Mouse (Mus musculus): ENCODE data around the gene Cebpa.

GRCm38 (mm10) chr7:35113721-35114120, 5.4 kb upstream of the Cebpa start:
- no peak for TF ChIP-seq MAX (IDR thresholded peaks at IDR 0.05; ENCODE audit: low read depth)
- TF ChIP-seq SRF (IDR thresholded peaks at IDR 0.05; ENCODE audit: control insufficient read depth, insufficient read length, low read depth) = no peak
- TF ChIP-seq POLR2A (IDR thresholded peaks at IDR 0.05; ENCODE audit: insufficient read length, low read depth) = no peak
- no peak for TF ChIP-seq MYOG (IDR thresholded peaks at IDR 0.05; ENCODE audit: control insufficient read depth in 1 of 3, insufficient read depth in 1 of 3, insufficient read length in 2 of 3, low read depth in 2 of 3)
